Mouse (Mus musculus) olfactory bulb, adult 2 months (tissue): Measurements from ENCODE around the gene Dbn1.

Source experiments
- CTCF ChIP-seq: fragments of 200-500 bp; IDR thresholded peaks from 2 replicates; pipeline ENCODE4 v1.5.1; 2012; ENCODE audit warnings: low read depth, mild to moderate bottlenecking, low read length, moderate library complexity; ENCODE audit not compliant: insufficient read depth
- POLR2A ChIP-seq: fragments of 200-500 bp; IDR thresholded peaks from 2 replicates; pipeline ENCODE4 v1.6.1; 2012; ENCODE audit warnings: mild to moderate bottlenecking, low read depth, low read length, moderate library complexity; ENCODE audit not compliant: insufficient read depth

DNA sequence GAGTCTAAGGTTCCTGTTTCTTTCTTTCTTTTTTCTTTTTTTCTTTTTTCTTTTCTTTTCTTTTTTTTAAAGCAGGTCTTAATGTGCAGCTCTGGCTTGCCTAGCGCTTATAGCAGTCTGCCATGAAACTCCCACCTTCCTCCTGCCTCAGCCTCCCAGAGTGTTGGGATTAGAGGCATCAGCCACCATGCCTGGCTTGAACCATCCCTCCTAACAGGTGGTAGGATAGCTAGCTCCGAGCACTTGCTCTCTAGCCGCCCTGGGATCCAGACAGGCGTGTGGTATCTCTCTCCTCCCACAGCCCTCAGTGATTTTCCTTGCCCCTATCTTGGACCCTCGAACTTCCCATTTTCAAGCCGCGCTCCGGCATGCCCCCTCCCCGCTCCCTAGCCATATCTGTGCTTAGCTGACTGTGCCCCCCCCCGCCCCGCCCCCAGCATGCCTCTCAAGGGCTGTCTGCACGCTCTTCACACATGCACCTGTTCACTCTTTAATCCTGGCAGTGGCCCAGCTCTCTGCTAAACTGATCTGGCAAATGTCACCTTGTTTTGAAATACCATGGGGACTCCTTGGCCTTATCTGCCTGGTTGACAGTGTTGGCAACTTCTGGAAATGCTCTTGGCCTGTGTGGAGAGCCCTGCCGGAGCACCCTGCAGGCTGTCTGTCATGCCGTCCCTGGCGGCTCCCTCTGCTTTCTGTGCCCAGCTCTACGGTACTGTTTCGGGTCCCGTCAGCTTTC lies 7.1 kb upstream of the Dbn1 start:
- TF ChIP-seq CTCF (no peak), POLR2A (no peak)
